Comparison of ENCODE assay signal across 8 mouse cellular contexts in genomic region chr14:25459016-25459393, GRCm38 (mm10). TPM values are rescaled to one million over a fixed set of nuclear protein-coding genes. Genes with fewer than 3 reads are reported as not detected.
DNase-seq lines count a peak whose midpoint lies in the region; ATAC-seq and TF ChIP-seq lines count a peak whose summit lies in the region.

Gene Zmiz1 (plus strand): TSS chr14:25459185.

- peak; percentile 94 to 95 for DNase-seq in cerebellum, adult 2 months
- peak; percentile 92 for DNase-seq in forelimb bud, embryonic 11.5 days (ENCODE audit: low read depth, low spot score)
- DNase-seq in layer of hippocampus, adult 8-10 months (ENCODE audit: low spot score in 2 of 2) = peak; percentile 75 to 86
- DNase-seq in thymus, adult 2 months = peak; percentile 84

- H3K4me3 ChIP-seq in ES-Bruce4 (ENCODE audit: low read depth, low read length) = peak within 1 kb of the TSS; percentile 75
- peak within 1 kb of the TSS; percentile 84 for H3K4me3 ChIP-seq in cerebellum, adult 2 months (replicated peaks; ENCODE audit: insufficient read depth, low read depth, low read length)
- H3K4me3 ChIP-seq in lung, embryonic 15.5 days = peak within 1 kb of the TSS; percentile 84
- H3K4me3 ChIP-seq in olfactory bulb, adult 2 months (ENCODE audit: insufficient read depth, low read depth, low read length) = peak within 1 kb of the TSS; percentile 68
- H3K4me3 ChIP-seq in thymus, adult 2 months (ENCODE audit: control insufficient read depth, insufficient read depth, low read length) = peak within 1 kb of the TSS; percentile 86

- no peak within 1 kb of the TSS for H3K27ac ChIP-seq in ES-Bruce4 (ENCODE audit: insufficient read depth, low read length)
- peak within 1 kb of the TSS; percentile 95 for H3K27ac ChIP-seq in cerebellum, adult 2 months (ENCODE audit: insufficient read depth, low read length)
- H3K27ac ChIP-seq in lung, embryonic 15.5 days = peak within 1 kb of the TSS; percentile 100
- peak within 1 kb of the TSS; percentile 83 for H3K27ac ChIP-seq in olfactory bulb, adult 2 months (ENCODE audit: insufficient read depth, low read depth, low read length)
- peak within 1 kb of the TSS; percentile 62 for H3K27ac ChIP-seq in thymus, adult 2 months (ENCODE audit: control insufficient read depth, insufficient read depth, low read length)

- no peak for TF ChIP-seq POLR2A in ES-Bruce4 (IDR thresholded peaks at IDR 0.05; ENCODE audit: insufficient read depth, low read length)
- peak; percentile 70; the same call in 1 of the 2 replicates for TF ChIP-seq POLR2A in cerebellum, adult 2 months (IDR thresholded peaks at IDR 0.05; ENCODE audit: borderline replicate concordance, insufficient read depth, low read length)
- TF ChIP-seq POLR2A in olfactory bulb, adult 2 months (IDR thresholded peaks at IDR 0.05; ENCODE audit: insufficient read depth, low read depth, low read length) = peak; percentile 60; the same call in 1 of the 2 replicates
- TF ChIP-seq POLR2A in thymus, adult 2 months (IDR thresholded peaks at IDR 0.05; ENCODE audit: control insufficient read depth, extremely low read depth, insufficient read depth, low read length, poor library complexity) = peak; percentile 27; the same call in 1 of the 2 replicates

- H3K9me3 ChIP-seq in ES-Bruce4 (replicated peaks; ENCODE audit: control insufficient read depth, insufficient read depth, low read length, poor library complexity, severe bottlenecking) = no peaks in the 10 kb centered on the region
- no peaks in the 10 kb centered on the region for H3K9me3 ChIP-seq in lung, embryonic 15.5 days

- no peak for TF ChIP-seq CTCF in ES-Bruce4 (IDR thresholded peaks at IDR 0.05; ENCODE audit: low read depth, low read length)
- TF ChIP-seq CTCF in cerebellum, adult 2 months (IDR thresholded peaks at IDR 0.05; ENCODE audit: borderline replicate concordance, insufficient read depth, low read depth, low read length) = no peak
- no peak for TF ChIP-seq CTCF in olfactory bulb, adult 2 months (IDR thresholded peaks at IDR 0.05; ENCODE audit: insufficient read depth, low read depth, low read length)
- TF ChIP-seq CTCF in thymus, adult 2 months (IDR thresholded peaks at IDR 0.05; ENCODE audit: borderline replicate concordance, control insufficient read depth, extremely low read depth, insufficient read depth, low read length, poor library complexity) = no peak

- peak; percentile 44 to 52; a peak in 3 of 4 replicates for ATAC-seq in hematopoietic stem cell, adult 5-6 weeks (replicated peaks in 1 of 2; ENCODE audit: insufficient read depth in 1 of 2, low FRiP score in 2 of 2, low TSS enrichment in 1 of 2, low read depth in 1 of 2, poor library complexity in 2 of 2, severe bottlenecking in 2 of 2)
- peak; percentile 37; the same call in 1 of the 2 replicates for ATAC-seq in lung, embryonic 15.5 days (ENCODE audit: borderline replicate concordance, extremely low read depth, low FRiP score, low TSS enrichment)

- no peaks in the 10 kb centered on the region for H3K36me3 ChIP-seq in ES-Bruce4 (ENCODE audit: control insufficient read depth, insufficient read depth, low read length, poor library complexity, severe bottlenecking)
- no peaks in the 10 kb centered on the region for H3K36me3 ChIP-seq in lung, embryonic 15.5 days
- no peaks in the 10 kb centered on the region for H3K36me3 ChIP-seq in thymus, adult 2 months (ENCODE audit: control insufficient read depth, insufficient read depth, low read length)

- no peaks in the 10 kb centered on the region for H3K4me1 ChIP-seq in ES-Bruce4 (ENCODE audit: control insufficient read depth, insufficient read depth, low read length)
- H3K4me1 ChIP-seq in cerebellum, adult 2 months (ENCODE audit: control insufficient read depth, insufficient read depth, low read length) = peaks cover 29% of the 10 kb centered on the region
- H3K4me1 ChIP-seq in lung, embryonic 15.5 days = peaks cover 62% of the 10 kb centered on the region
- H3K4me1 ChIP-seq in olfactory bulb, adult 2 months (ENCODE audit: control insufficient read depth, insufficient read depth, low read length) = peaks cover 33% of the 10 kb centered on the region
- peaks cover 31% of the 10 kb centered on the region for H3K4me1 ChIP-seq in thymus, adult 2 months (replicated peaks; ENCODE audit: control insufficient read depth, insufficient read depth, low read length)

- no peak; the same call in 1 of the 2 replicates for TF ChIP-seq EP300 in ES-Bruce4 (IDR thresholded peaks at IDR 0.05; ENCODE audit: insufficient read depth, low read depth, low read length)

- peaks cover 6% of the 10 kb centered on the region for H3K27me3 ChIP-seq in ES-Bruce4 (ENCODE audit: control insufficient read depth, insufficient read depth, low read length, poor library complexity, severe bottlenecking)
- no peaks in the 10 kb centered on the region for H3K27me3 ChIP-seq in cerebellum, adult 2 months (ENCODE audit: control insufficient read depth, insufficient read depth, low read length)
- no peaks in the 10 kb centered on the region for H3K27me3 ChIP-seq in lung, embryonic 15.5 days
- H3K27me3 ChIP-seq in thymus, adult 2 months (ENCODE audit: control insufficient read depth, insufficient read depth, low read length) = no peaks in the 10 kb centered on the region

- peak within 1 kb of the TSS; percentile 65 for H3K9ac ChIP-seq in ES-Bruce4 (ENCODE audit: low read depth, poor library complexity, severe bottlenecking)
- peak within 1 kb of the TSS; percentile 93 for H3K9ac ChIP-seq in lung, embryonic 15.5 days

- peak within 1 kb of the TSS; percentile 97 for H3K4me2 ChIP-seq in lung, embryonic 15.5 days

- under 1% methylated on average over 42 of the region's 42 CpGs for WGBS in cerebellum, adult 2 months
- 1% methylated on average over 42 of the region's 42 CpGs for WGBS in lung, embryonic 15.5 days
- WGBS in olfactory bulb, adult 2 months = under 1% methylated on average over 42 of the region's 42 CpGs
- under 1% methylated on average over 42 of the region's 42 CpGs for WGBS in thymus, adult 2 months

RNA-seq across cellular contexts. Expression of gene Zmiz1, which starts in this region (rescaled TPM):
- 22.5 and 27.4 TPM in 2 replicates for polyA plus RNA-seq in ES-Bruce4 (2011; ENCODE audit: insufficient read depth, insufficient read length, low read depth, missing spikeins)
- 63.7 and 72.5 TPM in 2 replicates for polyA plus RNA-seq in cerebellum, adult 2 months (2012; rRNA removed)
- total RNA-seq in hematopoietic stem cell, adult 5-6 weeks (2017) = 9.8 and 17.0 TPM in 2 replicates
- total RNA-seq in layer of hippocampus, adult 8-10 months (2022) = 100 to 1,000 TPM in 1 of 4 experiments, 10 to 100 TPM in 3; 77.0 to 102 (median 92.7) TPM
- 19.8 and 23.8 TPM in 2 replicates for polyA plus RNA-seq in lung, embryonic 15.5 days (2015; fragmentation: Nextera tagmentation; extraction: Ambion mirVana)
- 98.3 TPM in 1 of 2 replicates, not detected in the other for polyA plus RNA-seq in olfactory bulb, adult 2 months (2012; ENCODE audit: insufficient read depth, insufficient read length, low replicate concordance, missing spikeins)
- polyA plus RNA-seq in thymus, adult 2 months (2012; rRNA removed) = 58.9 and 93.6 TPM in 2 replicates
